Mouse (Mus musculus): ENCODE measurements at regions not wholly inside any gene's neighbourhood (a gene's known extent, or its start where the extent isn't known, plus 50 kb on each side); places are given as distances from the start of the nearest gene placed in this dataset.

GRCm38 (mm10) chr15:42346131-42346530, 2212.0 kb downstream of the 9330182O14Rik start:
- TF ChIP-seq POLR2A (IDR thresholded peaks at IDR 0.05; ENCODE audit: insufficient read length, low read depth) (no peak), TCF3 (IDR thresholded peaks at IDR 0.05; ENCODE audit: insufficient read length, low read depth) (no peak)
